Mouse (Mus musculus) liver, embryonic 14.5 days (tissue): ENCODE results near the gene Arhgef17.

Experiments
- CTCF ChIP-seq: IDR thresholded peaks from 2 replicates; pipeline ENCODE4 v1.5.1; 2016; ENCODE audit warnings: antibody characterized with exemption, low read depth, control low read depth
- EP300 ChIP-seq: IDR thresholded peaks from 2 replicates; pipeline ENCODE4 v1.6.1; 2016; ENCODE audit warnings: antibody characterized with exemption, low read depth

- no peak for TF ChIP-seq CTCF
- no peak for TF ChIP-seq EP300
These were observed 41.0 kb upstream of the Arhgef17 start for GRCm38 (mm10) chr7:100972875-100973274.
